Mouse (Mus musculus) kidney, adult 2 months (tissue): Measurements from ENCODE around the gene Map4k4.

Source experiments
- CTCF ChIP-seq: fragments of 200-500 bp; conservative IDR thresholded peaks from 2 replicates; pipeline ENCODE4 v1.5.1; 2011; ENCODE audit warnings: low read depth, mild to moderate bottlenecking, control low read depth, low read length, moderate library complexity, mixed read lengths; ENCODE audit not compliant: insufficient read depth, insufficient read length
- POLR2A ChIP-seq: fragments of 200-500 bp; IDR thresholded peaks from one replicate; pipeline ENCODE4 v1.6.1; 2011; ENCODE audit warnings: low read depth, low read length, control low read depth

DNA sequence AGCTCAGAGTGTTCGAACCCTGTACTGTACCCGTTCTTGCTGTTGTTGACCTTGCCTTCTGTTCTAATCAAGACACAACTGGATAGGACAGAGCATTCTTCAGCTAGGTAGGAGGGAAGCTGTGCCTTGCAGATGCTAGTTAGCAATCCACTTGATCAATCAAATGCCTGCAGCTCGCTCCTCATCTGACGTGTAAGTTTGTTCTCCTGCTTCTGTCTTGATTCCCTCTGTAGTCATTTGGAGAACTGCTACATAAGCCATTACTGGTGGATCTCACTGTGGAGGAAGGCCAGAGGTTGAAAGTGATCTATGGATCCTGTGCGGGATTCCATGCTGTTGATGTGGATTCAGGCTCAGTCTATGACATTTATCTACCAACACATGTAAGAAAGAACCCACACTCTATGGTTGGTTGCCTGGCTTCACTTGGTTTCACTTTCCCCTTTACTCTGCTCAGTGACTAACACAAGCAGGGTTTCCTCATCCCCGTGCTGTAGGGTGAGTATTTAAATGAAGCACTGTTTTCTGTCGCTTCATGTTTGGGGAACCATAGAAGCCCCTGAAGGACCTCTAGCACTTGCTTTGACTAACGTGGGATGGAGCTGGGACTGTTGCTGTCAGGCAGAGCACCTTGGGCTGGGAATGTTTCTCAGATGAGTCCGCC is 121.9 kb downstream of the Map4k4 start:
- TF ChIP-seq CTCF (no peak), POLR2A (no peak)
